Comparison of ENCODE assay signal across 8 mouse cellular contexts in genomic region chr7:105811516-105811915, GRCm38 (mm10). TPM values are rescaled to one million over a fixed set of nuclear protein-coding genes. Genes with fewer than 3 reads are reported as not detected.
DNase-seq lines count a peak whose midpoint lies in the region; ATAC-seq and TF ChIP-seq lines count a peak whose summit lies in the region.

No protein-coding gene starts in this region.

- H3K4me3 ChIP-seq in heart, embryonic 15.5 days, result peak overlapping the region; percentile 80
- peak overlapping the region; percentile 14; the same call in 1 of the 2 replicates for H3K4me3 ChIP-seq in hindbrain, embryonic 15.5 days
- H3K4me3 ChIP-seq in midbrain, postnatal 0 days (ENCODE audit: low read depth, low read length), result no peak overlapping the region

- H3K27ac ChIP-seq in heart, embryonic 15.5 days, result no peak overlapping the region
- peak overlapping the region; percentile 52; the same call in 1 of the 2 replicates for H3K27ac ChIP-seq in hindbrain, embryonic 15.5 days (replicated peaks)
- H3K27ac ChIP-seq in midbrain, postnatal 0 days (ENCODE audit: low read depth, low read length), result no peak overlapping the region

- H3K9ac ChIP-seq in heart, embryonic 15.5 days, result no peak overlapping the region
- H3K9ac ChIP-seq in hindbrain, embryonic 15.5 days, result 0 out of 2 replicates have a peak overlapping the region, but pooled peaks have one; percentile 21
- H3K9ac ChIP-seq in midbrain, postnatal 0 days (replicated peaks; ENCODE audit: low read length, poor library complexity, severe bottlenecking), result no peak overlapping the region

- no peak for ATAC-seq in heart, embryonic 15.5 days (replicated peaks; ENCODE audit: insufficient number of reproducible peaks, insufficient read depth, low FRiP score, low read depth)
- peak; percentile 5 for ATAC-seq in hindbrain, embryonic 15.5 days (ENCODE audit: low FRiP score, low read depth)
- ATAC-seq in midbrain, postnatal 0 days (ENCODE audit: low FRiP score), result peak; percentile 2; the same call in 1 of the 2 replicates
- ATAC-seq in frontal cortex, adult (ENCODE audit: low TSS enrichment), result no peak

- no peak for TF ChIP-seq CTCF in midbrain, postnatal 0 days (IDR thresholded peaks at IDR 0.05)

- H3K4me2 ChIP-seq in heart, embryonic 15.5 days, result peak overlapping the region; percentile 53
- H3K4me2 ChIP-seq in hindbrain, embryonic 15.5 days, result peak overlapping the region; percentile 71
- H3K4me2 ChIP-seq in midbrain, postnatal 0 days (ENCODE audit: low read depth, low read length, poor library complexity, severe bottlenecking), result no peak overlapping the region

- H3K27me3 ChIP-seq in heart, embryonic 15.5 days, result no peaks in the 10 kb centered on the region
- H3K27me3 ChIP-seq in hindbrain, embryonic 15.5 days, result no peaks in the 10 kb centered on the region
- no peaks in the 10 kb centered on the region for H3K27me3 ChIP-seq in midbrain, postnatal 0 days (ENCODE audit: insufficient read depth, low read length)

- H3K4me1 ChIP-seq in heart, embryonic 15.5 days (replicated peaks), result peaks cover 10% of the 10 kb centered on the region
- H3K4me1 ChIP-seq in hindbrain, embryonic 15.5 days (replicated peaks), result peaks cover 12% of the 10 kb centered on the region
- peaks cover 6% of the 10 kb centered on the region for H3K4me1 ChIP-seq in midbrain, postnatal 0 days (ENCODE audit: insufficient read depth, low read length)

- no peak for DNase-seq in heart, adult 11 months
- DNase-seq in cerebellum, adult 9-11 months, result peak; percentile 73
- no peak for DNase-seq in midbrain, postnatal 0 days (ENCODE audit: low spot score)
- no peak for DNase-seq in layer of hippocampus, adult 9-10 months (ENCODE audit: low spot score)
- no peak for DNase-seq in ovary, adult 18-20 months (ENCODE audit: low spot score)

- peaks cover 17% of the 10 kb centered on the region for H3K36me3 ChIP-seq in heart, embryonic 15.5 days
- peaks cover 8% of the 10 kb centered on the region for H3K36me3 ChIP-seq in hindbrain, embryonic 15.5 days
- peaks cover 4% of the 10 kb centered on the region; the same call in 1 of the 2 replicates for H3K36me3 ChIP-seq in midbrain, postnatal 0 days (ENCODE audit: insufficient read depth, low read length)

- H3K9me3 ChIP-seq in heart, embryonic 15.5 days (replicated peaks), result no peaks in the 10 kb centered on the region
- H3K9me3 ChIP-seq in hindbrain, embryonic 15.5 days, result no peaks in the 10 kb centered on the region
- no peaks in the 10 kb centered on the region for H3K9me3 ChIP-seq in midbrain, postnatal 0 days (ENCODE audit: low read length)

RNA-seq across cellular contexts. Expression of gene Mrpl17, which starts 0.6 kb away (rescaled TPM):
- 180 and 222 TPM in 2 replicates for polyA plus RNA-seq in heart, embryonic 15.5 days (2015; fragmentation: Nextera tagmentation; extraction: Ambion mirVana)
- 178 and 195 TPM in 2 replicates for polyA plus RNA-seq in hindbrain, embryonic 15.5 days (2015; fragmentation: Nextera tagmentation; extraction: Ambion mirVana)
- total RNA-seq in midbrain, postnatal 0 days (2014; rRNA removed), result 16.6 and 18.6 TPM in 2 replicates
- 173 and 192 TPM in 2 replicates for polyA plus RNA-seq in midbrain, postnatal 0 days (2015; fragmentation: Nextera tagmentation; extraction: Ambion mirVana)

RNA-seq across cellular contexts. Expression of gene Dchs1, which starts 24.1 kb away (rescaled TPM):
- polyA plus RNA-seq in heart, embryonic 15.5 days (2015; fragmentation: Nextera tagmentation; extraction: Ambion mirVana), result 3.4 and 5.9 TPM in 2 replicates
- 14.3 and 14.8 TPM in 2 replicates for polyA plus RNA-seq in hindbrain, embryonic 15.5 days (2015; fragmentation: Nextera tagmentation; extraction: Ambion mirVana)
- 101 and 105 TPM in 2 replicates for total RNA-seq in midbrain, postnatal 0 days (2014; rRNA removed)
- polyA plus RNA-seq in midbrain, postnatal 0 days (2015; fragmentation: Nextera tagmentation; extraction: Ambion mirVana), result 7.0 and 7.5 TPM in 2 replicates

RNA-seq across cellular contexts. Expression of gene Tpp1, which starts 59.5 kb away (rescaled TPM):
- polyA plus RNA-seq in heart, embryonic 15.5 days (2015; fragmentation: Nextera tagmentation; extraction: Ambion mirVana), result 72.8 and 77.1 TPM in 2 replicates
- 45.7 and 46.2 TPM in 2 replicates for polyA plus RNA-seq in hindbrain, embryonic 15.5 days (2015; fragmentation: Nextera tagmentation; extraction: Ambion mirVana)
- total RNA-seq in midbrain, postnatal 0 days (2014; rRNA removed), result 38.3 and 66.8 TPM in 2 replicates
- 41.3 and 42.2 TPM in 2 replicates for polyA plus RNA-seq in midbrain, postnatal 0 days (2015; fragmentation: Nextera tagmentation; extraction: Ambion mirVana)

Comparison
In these comparisons a context has a peak if more than half of its experiments do, and no peak if none do; other contexts are left out.
1. ATAC-seq: peak in hindbrain, embryonic 15.5 days (single experiment) and midbrain, postnatal 0 days (single experiment); none in heart, embryonic 15.5 days (single experiment) and frontal cortex, adult (single experiment).